Mouse (Mus musculus): ENCODE measurements around the gene Foxp1.

Foxp1 gene

DNA sequence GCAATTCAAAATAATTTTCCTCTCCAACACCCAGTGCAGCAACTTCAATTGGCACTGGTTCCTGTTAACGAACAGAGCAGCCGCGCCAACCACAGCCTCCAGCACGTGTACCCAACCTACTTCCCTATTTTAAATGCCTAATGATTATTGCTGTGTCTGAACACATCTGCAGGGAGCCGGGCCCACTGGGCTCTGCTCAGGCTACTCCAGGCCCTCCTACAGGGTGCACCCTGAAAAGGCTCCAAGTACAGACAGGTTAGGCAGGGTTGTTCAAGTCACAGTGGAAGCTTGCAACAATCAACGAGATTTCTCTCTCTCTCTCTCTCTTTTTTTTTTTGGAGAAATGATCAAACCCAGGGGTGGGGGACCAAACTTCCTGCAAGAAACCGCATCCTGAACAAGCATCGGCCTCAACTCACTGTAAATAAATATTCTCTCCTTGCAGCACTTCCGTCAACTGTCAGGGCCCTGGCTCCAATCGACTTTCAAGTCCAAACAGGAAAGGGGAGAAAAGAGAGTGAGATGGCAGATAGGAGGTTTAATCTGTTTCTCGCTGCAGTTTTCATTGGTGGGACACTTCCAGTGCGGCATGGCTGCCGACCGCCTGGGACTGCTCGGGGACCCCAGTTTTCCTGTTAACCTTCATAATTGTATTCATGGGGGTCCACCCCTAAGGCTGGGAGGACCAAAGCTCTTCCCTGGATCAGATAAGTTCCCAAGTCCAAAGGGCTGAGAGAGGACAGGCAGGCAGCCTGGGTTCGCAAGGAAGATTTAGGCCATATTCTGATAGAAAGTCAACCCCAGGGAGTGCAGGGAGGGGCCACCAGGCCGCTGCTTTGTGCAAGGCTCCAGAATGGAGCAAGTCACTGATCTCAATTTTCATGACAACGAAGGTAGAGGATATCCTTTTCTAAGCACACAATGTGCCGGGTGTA is 133.5 kb downstream of the Foxp1 start:
- DNase-seq (ENCODE audit: low read depth, low spot score), result no peak

DNA sequence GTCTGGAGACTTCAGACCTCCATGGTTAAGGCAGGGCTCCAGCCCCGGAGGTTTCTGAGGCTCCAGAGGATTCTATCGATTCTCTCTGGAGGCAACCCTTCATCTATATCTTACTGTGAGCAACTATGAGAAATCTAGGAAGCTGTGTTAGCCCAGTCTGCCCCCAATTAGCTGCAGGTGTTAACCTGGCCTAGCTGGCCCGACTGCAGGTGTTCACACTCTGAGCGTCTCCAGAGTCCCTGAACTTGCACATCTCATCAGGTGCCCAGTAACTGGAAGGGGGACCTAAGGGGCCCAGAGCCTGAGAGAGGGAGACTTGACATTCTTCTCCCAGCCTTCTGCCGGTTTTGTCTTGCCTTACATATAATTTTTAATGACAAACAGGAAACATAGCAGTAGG is 134.5 kb downstream of the Foxp1 start:
- no peak for DNase-seq (ENCODE audit: low read depth, low spot score)

DNA sequence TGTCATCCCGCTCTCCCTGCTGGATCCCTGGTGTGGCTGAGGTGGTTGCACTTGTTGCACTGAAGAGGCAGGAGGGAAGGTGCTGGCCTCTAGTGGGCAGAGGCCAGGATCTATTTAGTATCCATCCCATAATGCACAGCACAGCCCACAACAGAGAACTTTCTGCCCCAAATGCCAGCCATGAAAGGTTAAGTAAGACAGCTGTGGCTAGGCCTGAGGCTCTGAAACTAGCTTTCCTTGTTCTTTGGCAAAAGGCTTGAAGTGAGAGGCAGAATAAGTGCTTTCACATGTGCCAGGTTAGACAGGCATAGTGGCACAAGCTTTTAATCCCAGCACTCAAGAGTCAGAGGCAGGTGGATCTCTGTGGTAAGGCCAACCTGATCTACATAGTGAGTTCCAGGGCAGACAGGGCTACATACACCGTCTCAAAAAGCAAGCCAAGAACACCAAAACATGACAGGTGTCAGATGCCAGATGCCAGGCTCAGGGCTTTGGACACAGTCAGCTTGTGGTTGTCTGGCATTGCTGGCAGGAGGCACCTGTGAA is 137.4 kb downstream of the Foxp1 start:
- no peak for DNase-seq (ENCODE audit: low read depth, low spot score)

DNA sequence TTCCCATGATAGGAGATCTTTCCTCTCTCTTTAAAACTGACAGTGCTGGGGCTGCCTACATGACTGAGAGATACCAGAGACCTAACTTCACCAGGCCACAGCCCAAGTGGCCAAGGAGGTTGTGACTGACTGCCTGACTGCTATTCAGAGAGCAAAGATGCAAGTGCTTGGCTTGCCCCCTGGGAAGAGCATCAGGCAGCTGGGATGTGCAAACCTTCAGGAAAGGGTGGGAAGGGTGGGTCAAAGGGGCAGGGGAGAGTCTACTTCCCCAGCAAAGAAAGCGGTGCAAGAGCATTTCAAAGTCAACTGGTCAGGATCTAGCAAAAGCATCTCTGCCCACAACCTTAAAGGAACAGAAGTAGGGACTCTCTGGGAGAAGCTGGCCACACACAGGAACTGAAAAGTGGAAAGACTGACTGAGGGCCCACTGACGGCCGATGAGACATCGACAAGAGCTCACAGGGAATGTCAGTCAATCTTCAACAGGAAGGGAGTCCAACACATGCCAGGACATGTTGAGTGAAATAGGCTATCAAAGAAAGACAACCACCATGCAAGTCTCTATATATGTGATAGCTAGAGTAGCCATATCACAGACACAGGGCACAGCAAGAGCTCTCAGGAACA is 138.6 kb downstream of the Foxp1 start:
- no peak for DNase-seq (ENCODE audit: low read depth, low spot score)

DNA sequence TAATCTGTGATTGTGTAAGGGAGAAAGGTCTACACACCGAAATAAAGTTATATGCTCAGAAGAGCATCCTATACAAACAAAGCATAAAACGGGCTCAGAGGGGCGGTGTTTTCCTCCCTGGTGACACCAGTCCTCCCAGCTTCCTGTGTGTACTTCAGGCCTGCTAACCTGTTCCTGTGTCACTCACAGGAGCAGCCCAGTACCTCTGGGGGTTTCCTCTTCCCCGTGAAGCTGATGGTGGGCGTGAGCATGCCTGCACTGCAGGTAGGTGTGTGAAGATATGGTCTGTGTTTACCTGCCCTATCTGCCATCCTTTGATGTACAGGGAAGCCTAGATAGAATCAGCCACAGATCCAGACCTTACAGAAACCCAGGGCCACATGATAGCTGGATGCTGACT is 142.4 kb downstream of the Foxp1 start:
- DNase-seq (ENCODE audit: low read depth, low spot score), result no peak

DNA sequence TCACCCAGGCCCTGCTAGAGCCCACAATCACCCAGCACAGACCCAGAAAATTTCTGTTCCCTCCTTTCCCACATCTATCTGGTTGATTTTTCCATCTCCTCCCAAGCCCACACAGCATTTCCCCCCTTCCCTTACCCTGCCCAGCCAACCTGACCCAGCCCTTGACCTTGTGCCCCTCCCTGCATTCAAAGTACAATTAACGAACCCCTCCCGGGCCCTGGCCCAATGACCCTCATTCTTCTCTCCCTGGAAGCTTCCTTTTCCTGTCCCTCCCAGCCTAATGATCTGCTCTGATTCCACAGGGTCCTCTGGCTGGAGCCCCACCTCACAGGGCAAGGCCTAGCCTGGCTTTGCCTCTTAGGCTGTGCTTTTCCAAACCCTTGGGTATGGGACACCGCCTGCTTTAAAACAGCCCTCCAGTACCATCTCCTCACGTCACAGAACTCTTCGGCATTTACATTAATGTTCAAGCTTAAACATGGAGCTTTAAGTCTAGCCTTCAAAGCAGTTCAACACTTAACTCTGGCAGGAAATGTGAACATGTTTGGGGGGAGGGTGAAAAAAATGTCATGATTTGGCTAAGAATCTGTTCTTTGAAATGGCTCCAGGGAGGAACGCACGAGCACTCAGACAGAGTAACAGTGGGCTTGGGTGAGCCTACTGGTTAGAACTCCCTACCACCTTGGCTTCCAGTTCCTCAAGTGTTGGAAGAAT is 143.4 kb downstream of the Foxp1 start:
- DNase-seq (ENCODE audit: low read depth, low spot score), result no peak

DNA sequence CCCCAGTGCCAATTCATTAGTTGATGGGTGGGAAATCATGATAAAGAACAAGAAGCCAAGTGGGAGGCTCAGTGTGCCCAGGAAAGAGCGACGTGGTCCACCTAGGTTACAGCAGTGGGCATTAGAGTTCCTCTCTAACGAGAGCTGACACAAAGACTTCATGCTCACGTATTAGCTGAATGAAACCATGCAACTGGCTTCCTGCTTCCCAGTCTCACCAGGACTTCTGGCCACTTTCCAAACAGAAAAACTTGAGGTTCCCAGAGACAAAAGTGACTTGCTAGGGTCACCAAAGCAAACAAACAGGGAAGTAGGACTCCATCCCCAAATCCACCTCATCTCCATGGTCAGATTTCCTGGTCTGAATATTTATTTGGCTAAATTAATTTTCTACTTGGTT is 144.8 kb downstream of the Foxp1 start:
- DNase-seq (ENCODE audit: low read depth, low spot score), result no peak

DNA sequence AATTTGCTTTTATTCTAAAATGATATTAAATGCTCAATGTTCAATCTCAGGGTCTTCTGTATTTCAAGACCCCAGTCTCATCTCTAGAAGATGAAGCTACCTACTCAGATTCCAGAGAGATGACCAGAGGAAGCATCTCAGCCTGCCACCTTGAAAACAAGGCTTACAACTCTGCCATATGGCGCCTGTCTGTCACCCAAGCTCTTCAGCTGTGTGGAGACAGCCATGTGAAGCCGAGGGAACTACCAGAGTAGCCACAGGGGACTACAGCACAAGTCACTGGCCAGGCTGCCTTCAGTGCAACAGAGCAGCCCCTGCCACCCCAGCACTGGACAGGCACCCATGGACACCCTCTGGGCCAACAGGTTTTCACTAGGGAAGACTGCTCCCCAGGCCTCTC is 145.4 kb downstream of the Foxp1 start:
- DNase-seq (ENCODE audit: low read depth, low spot score), result no peak

DNA sequence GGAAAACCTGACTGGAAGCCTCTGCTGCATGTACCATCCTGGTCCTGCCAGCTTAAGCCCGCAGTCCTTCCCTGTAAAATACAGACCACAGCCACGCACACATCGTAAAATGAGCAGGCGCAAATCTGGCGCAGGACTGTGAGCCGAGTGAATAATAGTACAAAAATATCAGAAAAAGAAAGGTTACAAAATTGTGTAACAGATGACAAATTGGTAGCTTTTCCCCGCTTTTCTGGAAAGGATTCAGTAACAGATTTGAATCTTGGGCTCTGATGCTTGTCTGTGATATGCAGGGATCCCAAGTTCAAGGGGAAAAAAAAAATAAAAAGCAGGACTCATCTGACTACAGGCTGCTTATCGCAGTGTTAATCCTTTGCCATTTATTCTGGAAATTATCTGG is 145.8 kb downstream of the Foxp1 start:
- no peak for DNase-seq (ENCODE audit: low read depth, low spot score)

DNA sequence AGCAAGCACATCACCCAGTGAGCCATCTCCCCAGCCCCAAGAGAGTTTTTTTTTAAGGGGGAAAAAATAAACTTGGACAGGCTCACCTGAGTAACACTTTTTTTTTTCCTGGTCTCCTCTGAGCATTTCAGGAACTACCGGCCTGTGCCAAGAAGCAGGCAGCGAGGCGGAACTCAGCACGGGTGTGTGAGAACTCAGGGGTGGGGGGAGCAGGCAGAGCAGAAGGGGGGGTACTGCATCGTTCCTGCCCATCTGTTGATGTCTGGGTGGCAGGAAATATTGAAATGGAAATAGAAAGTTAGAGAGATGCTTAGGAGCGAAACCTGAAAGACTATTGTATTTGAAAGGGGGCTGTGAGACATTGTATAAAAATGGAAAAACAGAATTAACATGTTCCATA is 146.7 kb downstream of the Foxp1 start:
- DNase-seq (ENCODE audit: low read depth, low spot score), result no peak

DNA sequence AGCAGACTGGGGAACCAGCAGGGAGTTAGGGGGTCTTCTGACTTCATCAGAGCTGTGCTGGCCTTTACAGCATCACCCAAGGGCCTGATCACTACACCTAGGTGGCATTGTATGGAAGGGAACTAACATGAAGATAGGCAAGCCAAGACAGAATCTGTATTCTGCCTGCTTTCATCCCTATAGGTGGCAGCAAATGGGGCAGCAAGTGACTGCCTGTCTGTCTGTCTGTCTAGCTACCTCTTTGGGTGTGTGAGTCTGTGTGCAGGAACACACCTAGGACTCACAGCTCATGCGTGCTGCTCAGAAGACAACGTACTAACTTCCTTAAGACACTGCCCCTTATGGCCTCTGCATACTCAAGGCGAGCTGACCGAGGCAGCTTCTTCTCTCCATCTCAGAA is 147.1 kb downstream of the Foxp1 start:
- no peak for DNase-seq (ENCODE audit: low read depth, low spot score)

DNA sequence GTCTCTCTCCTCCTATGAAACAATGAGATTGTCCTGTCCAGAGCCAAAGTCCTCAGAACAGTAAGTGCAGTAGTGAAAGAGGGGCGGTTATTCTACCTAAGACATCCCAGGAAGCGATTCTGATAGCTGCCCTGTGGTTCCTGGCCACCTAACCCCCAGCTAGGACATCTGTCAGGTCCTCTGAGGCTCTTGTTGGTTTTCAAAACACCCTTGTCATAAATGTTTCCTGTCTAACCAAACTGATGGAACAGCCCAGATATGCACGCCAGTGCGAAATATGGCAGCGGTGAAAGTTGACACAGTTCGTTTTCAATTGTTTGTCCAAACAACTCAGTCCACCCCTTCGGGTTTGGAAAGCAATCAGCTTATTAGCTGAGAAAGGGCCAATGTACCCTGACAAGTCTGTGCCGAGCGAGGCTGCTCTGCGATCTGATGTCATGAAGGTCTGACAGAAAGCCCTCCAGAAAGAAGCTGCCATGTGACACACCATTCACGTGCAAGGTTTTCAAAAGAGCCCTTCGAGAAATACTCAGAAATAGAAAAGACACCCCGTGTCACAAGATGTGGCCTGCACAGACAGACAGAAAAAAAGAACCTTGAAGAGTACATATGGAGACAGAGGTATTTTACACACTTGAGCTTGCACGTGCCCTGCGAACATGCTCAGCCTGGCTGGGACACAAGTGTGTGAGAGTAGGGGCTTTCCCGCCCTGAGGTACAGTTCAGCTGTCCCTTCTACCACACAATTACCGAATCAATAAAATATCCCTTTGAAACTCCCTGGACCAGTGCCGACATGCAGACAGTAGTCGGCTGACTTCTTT is 147.9 kb downstream of the Foxp1 start:
- no peak for DNase-seq (ENCODE audit: low read depth, low spot score)

DNA sequence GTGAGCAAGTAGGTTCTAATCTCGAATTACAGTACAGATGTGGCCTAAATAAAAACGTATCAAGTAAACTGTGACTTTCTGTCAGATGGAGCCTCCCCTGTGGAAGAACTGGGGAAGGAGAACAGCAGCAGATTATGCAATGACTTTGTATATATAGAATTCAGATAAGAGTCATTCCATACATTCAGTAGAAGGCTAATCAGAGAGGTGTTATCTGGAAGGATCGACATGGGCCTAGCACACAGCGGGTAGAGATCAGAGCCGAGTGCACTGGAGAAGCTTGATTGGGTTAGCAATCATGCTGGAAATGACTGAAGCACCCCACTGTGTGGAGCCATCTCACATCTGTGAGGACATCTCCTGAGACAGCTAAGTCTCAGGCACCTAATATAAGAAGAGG is 150.1 kb downstream of the Foxp1 start:
- DNase-seq (ENCODE audit: low read depth, low spot score), result no peak

DNA sequence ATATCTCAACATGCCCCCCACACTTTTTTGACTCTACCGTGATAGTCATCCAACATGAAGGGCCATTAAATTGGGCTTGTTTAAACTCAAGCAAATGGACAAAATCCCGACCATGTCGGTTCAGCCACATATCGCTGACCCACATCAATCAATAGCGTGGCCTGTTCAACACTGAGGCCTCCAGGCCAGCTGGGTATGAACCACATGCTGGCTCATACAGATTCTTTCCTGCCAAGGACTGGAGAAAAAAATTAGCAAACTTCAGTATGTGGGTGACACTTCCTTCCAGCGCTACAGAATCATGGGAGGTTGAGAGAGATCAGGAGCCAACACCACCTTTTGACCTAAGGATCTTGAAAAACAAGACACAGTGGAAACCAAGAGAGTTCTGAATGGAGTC is 150.5 kb downstream of the Foxp1 start:
- DNase-seq (ENCODE audit: low read depth, low spot score), result no peak

DNA sequence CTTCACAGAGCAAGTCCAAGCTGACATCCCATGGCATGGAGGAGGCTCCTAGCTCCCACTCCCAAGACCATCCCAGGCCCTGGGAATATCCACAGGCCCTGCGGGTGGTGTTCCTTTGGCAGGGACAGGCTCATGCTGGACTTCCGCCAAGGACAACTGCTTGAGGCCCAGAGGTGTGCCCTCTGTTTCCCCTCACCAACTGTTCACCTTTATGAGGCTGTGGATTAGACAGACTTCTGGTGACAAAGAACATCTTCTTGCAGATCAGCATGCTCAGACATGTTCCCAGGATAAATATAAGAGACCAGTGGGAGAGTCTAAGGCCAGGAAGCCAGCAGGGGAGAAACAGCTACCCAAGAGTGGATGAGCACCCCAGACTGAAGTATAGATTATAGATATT is 152.6 kb downstream of the Foxp1 start:
- no peak for DNase-seq (ENCODE audit: low read depth, low spot score)

DNA sequence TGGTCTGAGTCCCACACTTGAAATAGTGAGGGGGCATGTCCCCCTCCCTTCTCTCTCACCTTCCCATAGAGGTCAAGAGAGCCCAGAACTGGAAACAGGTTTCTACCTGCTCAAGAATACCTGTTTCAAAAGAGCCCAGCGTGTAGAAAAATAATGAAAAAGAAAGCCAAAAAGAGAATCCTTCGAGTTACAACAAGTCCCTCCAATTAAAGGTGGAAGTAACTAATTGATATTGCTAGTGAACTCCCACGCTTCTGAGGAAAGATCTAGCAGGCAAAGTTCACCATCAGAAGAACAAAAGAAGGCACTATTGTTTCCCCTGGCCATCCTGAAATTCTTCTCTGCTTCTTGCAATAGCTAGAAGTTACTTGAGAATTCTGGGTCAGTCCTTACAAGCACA is 153.4 kb downstream of the Foxp1 start:
- DNase-seq (ENCODE audit: low read depth, low spot score), result no peak

DNA sequence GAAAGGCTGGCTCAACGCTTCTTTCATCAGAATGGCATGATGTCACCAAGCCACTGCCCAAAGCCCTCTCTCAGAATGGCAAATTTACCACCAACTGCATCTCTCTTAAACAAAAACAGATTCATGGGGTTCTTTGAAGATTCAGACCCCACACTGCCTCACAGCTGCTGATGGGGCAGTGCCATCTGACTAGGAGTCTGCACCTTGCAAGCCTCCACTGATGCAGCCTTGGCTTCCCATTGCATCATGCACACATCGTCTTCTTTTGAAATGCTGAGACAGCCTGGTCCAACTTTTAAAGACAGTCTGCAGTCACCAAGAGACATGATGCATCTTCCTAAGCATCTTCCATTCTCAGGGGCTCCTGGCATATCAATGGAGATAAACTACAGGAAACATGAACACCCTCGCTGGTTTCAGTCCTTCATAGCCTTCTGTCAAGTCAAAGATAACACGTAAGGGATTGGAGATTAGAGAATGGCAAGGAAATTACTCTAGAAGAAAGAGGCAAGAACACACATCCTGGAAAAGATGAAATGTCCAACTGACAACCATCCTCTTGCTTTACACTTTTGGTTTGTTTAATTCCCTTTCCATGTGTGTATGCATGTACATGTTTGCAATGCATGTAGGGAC is 154.3 kb downstream of the Foxp1 start:
- no peak for DNase-seq (ENCODE audit: low read depth, low spot score)

DNA sequence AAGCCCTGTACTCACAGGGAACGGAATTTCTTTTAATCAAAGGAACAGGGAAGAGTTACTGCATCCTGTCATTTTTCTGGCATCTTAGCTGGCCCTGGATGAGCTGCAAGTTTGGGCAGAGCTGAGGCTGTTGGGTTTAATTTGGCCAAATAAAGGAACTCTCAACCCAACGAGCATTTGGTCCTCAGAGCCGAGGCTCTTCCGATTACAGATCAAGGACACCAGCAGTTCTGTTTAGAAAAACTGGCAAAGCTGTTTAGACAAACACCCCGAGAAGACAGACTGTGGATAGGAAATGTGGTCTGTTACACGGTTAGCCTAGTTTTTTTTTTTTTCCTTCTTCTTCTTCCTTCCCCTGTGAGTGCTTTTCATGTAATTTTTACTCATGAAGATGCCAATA is 158.0 kb downstream of the Foxp1 start:
- no peak for DNase-seq (ENCODE audit: low read depth, low spot score)

DNA sequence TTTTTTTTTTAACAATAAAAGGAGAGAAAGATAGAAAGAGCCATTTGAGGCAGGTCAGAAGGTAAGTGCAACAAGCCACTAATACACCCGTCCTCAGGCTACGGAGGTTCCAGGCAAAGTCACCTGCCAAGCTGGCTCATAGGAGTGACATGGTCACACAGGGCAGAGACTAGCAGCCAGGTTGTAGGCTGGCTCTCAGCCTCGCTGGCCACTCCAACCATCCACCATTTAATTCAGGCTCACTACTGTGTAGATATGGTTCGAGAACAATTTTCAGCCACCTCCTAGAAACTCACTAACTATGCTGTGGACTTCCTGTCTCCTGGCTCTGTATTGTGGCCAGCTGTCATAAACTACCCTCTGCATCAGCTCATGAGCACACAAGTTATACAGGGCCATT is 161.9 kb downstream of the Foxp1 start:
- DNase-seq (ENCODE audit: low read depth, low spot score), result no peak

DNA sequence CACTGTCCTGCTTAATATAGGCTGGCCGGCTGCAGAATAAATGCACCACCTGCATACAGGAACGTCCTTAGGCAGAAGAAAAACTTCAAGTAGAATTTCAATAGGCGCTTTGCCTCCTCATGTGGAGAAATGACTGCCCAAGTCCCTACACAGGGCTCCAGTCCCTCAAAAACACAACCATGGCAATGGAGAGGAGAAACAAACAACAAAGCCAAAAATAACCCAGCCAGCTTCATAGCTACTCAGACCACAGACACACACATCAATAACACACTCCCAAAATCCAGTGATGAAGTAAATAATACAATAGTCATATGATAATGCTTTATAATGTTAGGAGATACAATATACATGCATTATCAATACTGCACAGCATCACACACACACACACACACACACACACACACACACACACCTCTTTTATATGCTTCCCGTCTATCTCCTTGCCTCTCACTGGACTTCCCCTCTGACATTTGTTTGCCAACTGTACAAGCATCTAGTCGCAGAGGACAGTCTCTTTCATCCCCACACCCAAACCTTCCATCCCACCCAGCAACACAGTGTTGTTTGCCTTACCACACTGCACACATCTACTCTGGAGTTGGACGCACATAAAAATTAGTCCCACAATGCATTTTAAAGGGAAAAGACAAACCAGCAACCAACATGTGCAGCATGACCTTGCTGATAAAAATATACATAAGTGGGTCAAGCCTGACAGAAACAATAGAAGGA is 162.6 kb downstream of the Foxp1 start:
- no peak for DNase-seq (ENCODE audit: low read depth, low spot score)
